Mouse (Mus musculus) gastrocnemius, adult 2 months (tissue): ENCODE measurements around the gene Rfc5. TPM values are rescaled to one million over a fixed set of nuclear protein-coding genes. Genes with fewer than 3 reads are reported as not detected.

Experiments
- DNase-seq: peaks from one replicate; pipeline ENCODE4 v3.0.0; 2022
- H3K27ac ChIP-seq: fragments of 200-600 bp; 2 replicates; pipeline ENCODE4 v1.8.1; 2022; ENCODE audit warnings: mild to moderate bottlenecking
- H3K4me3 ChIP-seq: fragments of 200-600 bp; 2 replicates; pipeline ENCODE4 v1.8.1; 2022; ENCODE audit warnings: mild to moderate bottlenecking, moderate library complexity
- CTCF ChIP-seq: fragments of 200-600 bp; IDR thresholded peaks from 2 replicates; pipeline ENCODE4 v1.8.1; 2022; ENCODE audit warnings: antibody characterized with exemption, mild to moderate bottlenecking, moderate library complexity
- intact Hi-C: fragments of 180-260 bp; cut with DNase I; formaldehyde crosslinking; loops from one replicate; pipeline ENCODE4 v1.15.1; 2025
- total RNA-seq, 2 experiments: library from RNA; stranded (reverse); gene quantifications; 2 replicates each; pipeline ENCODE4 v1.2.3; 2021

The Rfc5 gene
- total RNA-seq, 2 experiments from 2014 or later: 0.84 to 1.1 TPM

GRCm38 (mm10) chr5:117365904-117366561 is 22.8 kb downstream of the Rfc5 start:
- intact Hi-C loops: no loop called here
- no peak overlapping the region for H3K27ac ChIP-seq

GRCm38 (mm10) chr5:117364821-117365220 is 24.0 kb downstream of the Rfc5 start:
- Histone ChIP-seq H3K27ac (peak overlapping the region; percentile 38), H3K4me3 (no peak overlapping the region)
- intact Hi-C loops: no loop called here
- no peak for DNase-seq
- TF ChIP-seq CTCF: no peak

More at GRCm38 (mm10) chr5:117365904-117366561, 22.8 kb downstream of the Rfc5 start:
- H3K4me3 ChIP-seq: no peak overlapping the region
- DNase-seq: no peak
- no peak for TF ChIP-seq CTCF

GRCm38 (mm10) chr5:117363066-117363782 is 25.6 kb downstream of the Rfc5 start:
- intact Hi-C loops: no loop called here
- DNase-seq: peak; percentile 58
- TF ChIP-seq CTCF: 0 out of 2 replicates have a peak, but pooled peaks have one; percentile 2

GRCm38 (mm10) chr5:117361590-117361989 is 27.3 kb downstream of the Rfc5 start:
- no peak for DNase-seq
- Histone ChIP-seq H3K4me3 (no peak overlapping the region), H3K27ac (peak overlapping the region; percentile 98)
- TF ChIP-seq CTCF: no peak
- intact Hi-C loops: no loop called here

More at GRCm38 (mm10) chr5:117363066-117363782, 25.6 kb downstream of the Rfc5 start:
- H3K4me3 ChIP-seq: peak overlapping the region; percentile 32
- H3K27ac ChIP-seq: peak overlapping the region; percentile 79

DNA sequence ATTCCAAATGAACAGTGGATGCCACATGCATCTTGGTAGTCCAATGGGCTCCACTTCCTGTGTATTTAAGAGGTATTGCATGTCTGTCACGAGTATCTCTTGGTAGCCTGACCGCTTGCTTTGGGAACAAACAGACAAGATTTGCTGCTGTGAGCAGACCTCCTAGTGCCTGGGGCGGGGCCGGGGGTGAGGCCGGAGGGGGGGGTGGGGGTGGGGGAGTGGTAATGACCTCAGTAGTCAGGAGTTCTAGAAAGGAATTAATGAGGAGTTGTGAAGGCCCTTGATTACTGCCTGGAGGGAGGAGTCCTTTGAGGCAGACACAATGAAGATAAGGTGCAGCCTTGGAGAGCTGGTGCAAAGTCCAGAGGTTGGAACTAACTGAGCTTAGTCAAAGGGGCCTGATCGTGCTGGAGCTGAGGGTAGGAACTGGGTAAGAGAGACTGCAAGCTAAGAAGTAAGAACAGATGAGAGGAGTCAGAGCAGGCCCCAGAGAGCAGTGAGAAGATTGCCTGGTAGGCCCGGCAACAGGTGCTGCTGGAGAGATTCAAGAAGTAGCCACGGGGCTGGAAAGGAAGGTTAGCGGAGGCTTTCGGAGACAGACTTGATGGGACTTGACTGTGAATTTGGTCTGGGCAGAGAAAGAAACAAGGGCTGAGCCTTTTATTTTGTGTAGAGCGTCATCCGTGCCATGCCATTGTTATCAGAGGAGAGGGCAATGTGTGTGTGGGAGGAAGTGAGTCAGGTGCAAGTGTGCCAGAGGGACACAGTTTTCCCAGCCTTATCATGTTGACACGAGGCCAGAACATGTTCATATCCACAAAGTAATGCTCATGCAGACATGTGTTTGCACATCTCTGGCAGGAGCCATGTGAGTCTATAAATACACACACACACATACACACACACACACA is 28.0 kb downstream of the Rfc5 start:
- H3K4me3 ChIP-seq: peak overlapping the region; percentile 9; the same call in 1 of the 2 replicates
- H3K27ac ChIP-seq: peak overlapping the region; percentile 98
- no peak for DNase-seq
- intact Hi-C loops: no loop called here
- TF ChIP-seq CTCF: no peak

DNA sequence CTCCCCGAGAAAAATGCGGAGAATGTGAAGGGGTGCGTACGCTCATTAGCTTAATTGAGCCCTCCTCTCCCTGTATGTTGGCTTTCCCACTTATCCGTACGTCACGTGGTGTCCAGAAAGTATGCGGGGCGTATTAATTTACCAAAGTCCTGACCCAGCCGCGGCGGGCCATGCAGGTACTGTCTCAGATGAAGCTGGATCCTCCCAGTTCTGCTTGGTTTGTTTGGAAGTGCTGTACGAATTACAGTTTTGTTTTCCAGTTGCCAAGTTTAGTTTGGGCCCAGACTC is 28.7 kb downstream of the Rfc5 start:
- DNase-seq: no peak
- intact Hi-C loops: no loop called here
- TF ChIP-seq CTCF: no peak
- Histone ChIP-seq H3K4me3 (peak overlapping the region; percentile 9), H3K27ac (peak overlapping the region; percentile 98)

- H3K4me3 ChIP-seq: no peak overlapping the region; the same call in 1 of the 2 replicates
- DNase-seq: no peak
- intact Hi-C loops: loop anchor here (2.0 kb wide), 1 partner anchor 49 kb away; no protein-coding TSS in a partner anchor
Observed at GRCm38 (mm10) chr5:117359497-117360227, 29.2 kb downstream of the Rfc5 start.

DNA sequence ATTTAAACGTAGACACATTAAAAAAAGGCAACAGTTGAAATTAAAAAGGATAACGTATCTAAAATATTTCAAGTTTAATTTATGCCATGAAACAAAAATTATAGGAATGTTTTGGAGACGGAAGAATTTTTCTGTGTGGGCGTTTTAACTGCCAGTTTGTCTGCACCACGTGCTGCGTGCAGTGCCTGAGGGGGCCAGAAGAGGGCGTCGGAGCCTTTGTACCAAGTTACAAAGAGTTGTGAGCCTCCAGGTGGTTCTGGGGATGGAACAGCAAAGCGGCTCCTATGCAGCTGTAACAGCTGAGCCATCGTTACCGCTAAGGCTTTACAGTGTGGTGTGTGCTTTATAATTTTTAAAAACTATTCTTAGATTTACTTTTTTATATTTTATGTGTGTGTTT is 30.1 kb downstream of the Rfc5 start:
- H3K4me3 ChIP-seq: peak overlapping the region; percentile 80
- H3K27ac ChIP-seq: peak overlapping the region; percentile 98
- peak; percentile 63 for DNase-seq
- TF ChIP-seq CTCF: peak; percentile 69
- intact Hi-C loops: loop anchor here (2.0 kb wide), 1 partner anchor 50 kb away; no protein-coding TSS in a partner anchor

More at GRCm38 (mm10) chr5:117359497-117360227, 29.2 kb downstream of the Rfc5 start:
- no peak for TF ChIP-seq CTCF
- H3K27ac ChIP-seq: peak overlapping the region; percentile 98

DNA sequence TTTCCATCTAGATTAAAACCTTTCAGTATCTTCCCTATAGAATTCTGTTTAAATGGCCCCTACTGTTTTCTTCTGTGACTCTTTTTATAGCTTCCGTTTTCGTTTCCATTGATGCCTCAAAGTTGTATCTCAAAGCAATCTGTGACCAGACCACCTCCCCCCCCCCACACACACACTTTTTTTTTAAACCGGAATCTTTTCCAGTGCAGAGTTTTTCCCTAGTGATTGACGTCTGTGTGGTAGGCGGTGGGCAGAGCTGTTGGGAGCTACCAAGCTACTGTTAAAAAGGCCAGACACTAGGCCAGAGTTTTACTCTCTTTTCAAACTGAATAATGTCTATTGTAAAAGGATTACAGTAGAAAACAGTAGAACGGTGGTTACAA is 30.6 kb downstream of the Rfc5 start:
- intact Hi-C loops: loop anchor here (2.0 kb wide), 1 partner anchor 51 kb away; no protein-coding TSS in a partner anchor
- Histone ChIP-seq H3K27ac (peak overlapping the region; percentile 98), H3K4me3 (peak overlapping the region; percentile 80)
- no peak for TF ChIP-seq CTCF
- DNase-seq: no peak

- H3K4me3 ChIP-seq: peak overlapping the region; percentile 80
- TF ChIP-seq CTCF: no peak
- DNase-seq: no peak
- intact Hi-C loops: loop anchor here (2.0 kb wide), 3 partner anchors 31 to 51 kb away; partner anchors contain the start of genes Rfc5 and Vsig10
- H3K27ac ChIP-seq: peak overlapping the region; percentile 98
Observed at GRCm38 (mm10) chr5:117357478-117358247, 31.2 kb downstream of the Rfc5 start.

DNA sequence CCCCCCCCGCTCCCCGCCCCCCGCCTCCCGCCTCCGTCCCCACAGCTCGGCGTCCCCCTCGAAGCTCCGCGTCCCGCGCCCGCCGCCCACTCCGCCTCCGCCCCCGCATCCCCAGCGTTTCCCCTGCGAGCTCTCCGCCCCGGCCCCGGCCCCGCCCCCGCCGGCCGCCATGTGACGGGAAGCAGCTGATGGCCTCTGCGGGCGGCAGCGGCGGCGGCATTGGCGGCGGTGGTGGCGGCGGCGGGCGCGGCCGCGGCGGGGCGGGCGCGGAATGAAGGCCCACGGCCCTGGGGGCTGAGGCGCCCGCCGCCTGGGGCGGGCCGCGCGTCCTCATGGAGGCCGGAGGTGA is 31.7 kb downstream of the Rfc5 start, which contains the start of gene Wsb2:
Gene Wsb2, plus strand, starts transcription at position 176 of the 349 bp plus-strand sequence.
- intact Hi-C loops: loop anchor here (2.0 kb wide), 2 partner anchors 32 to 38 kb away; partner anchors contain the start of genes Rfc5 and Vsig10
- DNase-seq: peak; percentile 92
- H3K4me3 ChIP-seq: peak within 1 kb of the TSS; percentile 80
- TF ChIP-seq CTCF: no peak
- peak within 1 kb of the TSS; percentile 98 for H3K27ac ChIP-seq
